Mouse (Mus musculus) cerebellum, adult 11-12 months (tissue): ENCODE measurements around the gene Adarb2.

Experiments used
- DNase-seq: peaks from one replicate; pipeline ENCODE4 v3.0.0; 2022

Adarb2 gene

DNA sequence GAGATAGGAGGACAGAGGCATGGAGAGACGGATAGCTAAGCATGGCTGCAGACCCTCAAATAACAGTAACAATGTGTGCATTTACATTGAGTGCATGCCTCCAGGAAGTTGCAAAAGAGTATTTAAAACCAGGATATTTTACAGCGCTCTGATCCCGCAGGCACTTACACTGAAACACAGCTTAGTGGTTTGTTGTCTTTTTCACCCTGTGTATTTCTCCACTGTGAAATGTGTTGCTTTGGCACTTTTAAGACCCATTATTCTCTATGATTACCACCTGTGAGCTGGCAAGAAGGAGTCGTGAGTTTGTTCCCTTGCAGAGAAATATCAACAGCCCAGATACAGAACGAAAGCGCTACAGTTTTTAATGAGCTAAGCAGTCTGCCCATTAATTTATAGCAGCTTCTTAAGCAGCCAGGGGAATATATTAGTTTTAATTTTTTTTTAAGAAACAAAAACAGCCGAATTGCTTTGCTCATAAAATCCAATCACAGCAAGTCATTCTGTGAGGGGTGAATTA is 167.3 kb downstream of the Adarb2 start:
- DNase-seq: no peak

DNA sequence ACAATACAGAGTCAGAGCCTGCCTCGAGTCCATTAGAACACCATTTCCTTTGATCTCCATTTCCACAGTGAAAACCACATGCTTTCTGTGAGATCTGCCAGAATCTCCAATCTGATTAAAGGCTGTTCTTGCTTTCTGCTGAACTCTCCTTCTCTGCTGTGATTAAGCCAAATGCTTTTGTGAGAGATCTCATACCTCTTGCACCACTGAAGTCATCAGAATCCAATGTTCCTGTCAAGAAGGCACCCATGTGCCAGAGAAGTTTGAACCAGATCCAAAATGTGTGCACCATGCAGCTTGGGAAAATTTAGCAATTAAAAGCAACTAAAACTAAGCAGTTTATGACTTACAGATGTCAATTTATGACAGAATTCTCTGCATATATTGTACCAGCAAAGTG is 185.9 kb downstream of the Adarb2 start:
- DNase-seq: no peak

- DNase-seq: no peak
Measured at GRCm38 (mm10) chr13:8400265-8401041, 197.8 kb downstream of the Adarb2 start.

DNA sequence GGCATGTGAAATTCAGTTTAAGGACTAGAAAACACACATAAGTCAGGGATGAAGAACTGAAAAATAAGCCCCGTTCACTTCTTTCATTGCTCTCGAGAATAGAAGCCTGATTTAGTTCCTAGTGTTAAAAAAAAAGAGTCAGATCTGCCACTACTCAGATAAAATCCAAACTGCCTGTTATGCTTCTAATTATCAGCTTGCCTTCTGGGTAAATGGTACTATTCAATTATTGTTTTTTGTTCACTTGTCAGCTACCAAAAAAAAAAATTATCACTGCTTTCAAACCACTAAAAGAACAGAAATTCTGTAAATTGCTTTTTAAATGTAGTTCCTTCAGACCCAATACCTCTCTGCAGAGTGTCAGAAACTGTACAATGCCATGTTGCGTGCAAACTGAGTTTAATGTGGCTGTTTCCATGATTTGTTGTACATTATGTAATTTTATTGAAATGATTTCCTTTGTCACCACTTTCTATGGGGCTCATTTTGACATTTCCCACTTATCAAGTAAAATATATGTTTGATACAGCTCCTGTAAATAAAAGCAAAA is 199.7 kb downstream of the Adarb2 start:
- DNase-seq: no peak

GRCm38 (mm10) chr13:8406020-8406419 is 203.4 kb downstream of the Adarb2 start:
- no peak for DNase-seq

DNA sequence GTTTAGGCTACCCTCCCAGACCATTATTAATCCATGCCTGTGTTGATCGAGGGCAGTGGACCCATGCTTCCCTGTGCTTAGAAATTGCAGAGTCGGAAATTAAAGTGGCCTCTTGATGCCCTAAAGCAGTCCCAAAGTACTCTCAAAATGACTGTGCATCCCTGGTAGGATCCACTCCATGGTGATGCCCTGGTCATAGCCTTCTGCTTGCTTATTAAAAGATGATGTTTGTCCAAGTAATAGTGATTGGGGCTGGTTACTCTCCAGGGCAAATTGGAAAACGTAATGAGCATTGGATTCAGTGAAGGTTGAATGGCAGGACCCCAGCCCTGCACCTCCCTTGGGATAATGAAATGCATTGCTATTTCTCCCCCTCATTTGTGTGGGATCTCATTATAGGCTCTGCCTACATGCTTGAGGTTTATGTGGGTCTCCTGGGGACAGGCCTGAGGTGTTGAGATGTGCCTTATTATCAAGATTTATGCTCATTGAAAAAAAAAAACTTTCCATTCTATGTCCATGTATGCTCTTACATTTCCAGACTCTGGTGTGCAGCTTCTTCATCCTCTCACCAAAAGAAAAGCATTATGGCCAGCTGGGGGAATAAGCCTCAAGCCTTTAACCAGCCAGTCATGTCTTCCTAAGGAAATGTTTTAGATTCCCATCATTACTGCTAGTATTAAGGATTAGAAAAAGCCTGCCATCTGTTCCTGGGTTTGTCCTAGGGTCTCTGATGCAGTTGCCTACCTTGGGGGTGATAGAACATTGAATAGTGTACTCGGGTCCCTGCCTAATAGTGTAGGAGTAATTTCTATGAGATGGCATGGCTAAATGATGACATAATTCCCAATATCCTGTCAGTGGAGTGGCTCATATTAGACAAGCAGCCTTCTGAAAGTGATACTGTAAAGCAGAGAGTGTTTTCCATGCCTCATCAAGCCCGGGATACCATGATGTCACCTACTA is 208.0 kb downstream of the Adarb2 start:
- no peak for DNase-seq

GRCm38 (mm10) chr13:8424019-8424719 is 221.5 kb downstream of the Adarb2 start:
- no peak for DNase-seq

GRCm38 (mm10) chr13:8439188-8439835 is 236.6 kb downstream of the Adarb2 start:
- no peak for DNase-seq

DNA sequence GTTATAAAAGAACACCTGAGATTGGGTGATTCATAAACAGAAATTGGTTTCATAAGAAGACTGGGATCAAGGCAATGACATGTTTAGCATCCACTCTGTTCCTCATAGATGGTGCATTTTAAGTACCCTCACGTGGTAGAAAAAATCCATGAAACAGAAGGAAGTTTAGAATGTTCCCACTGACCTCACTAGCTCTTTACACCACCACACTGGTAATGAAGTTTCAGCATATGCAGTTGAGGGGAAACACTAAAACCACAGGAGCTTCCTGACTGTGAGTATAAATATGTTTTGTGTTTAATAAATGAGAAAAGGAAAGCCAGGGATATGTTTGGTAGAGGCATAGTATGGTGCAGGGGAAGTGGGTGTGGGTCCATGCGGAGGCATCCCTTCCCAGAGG is 242.7 kb downstream of the Adarb2 start:
- DNase-seq: no peak

GRCm38 (mm10) chr13:8448192-8448879 is 245.7 kb downstream of the Adarb2 start:
- DNase-seq: no peak

DNA sequence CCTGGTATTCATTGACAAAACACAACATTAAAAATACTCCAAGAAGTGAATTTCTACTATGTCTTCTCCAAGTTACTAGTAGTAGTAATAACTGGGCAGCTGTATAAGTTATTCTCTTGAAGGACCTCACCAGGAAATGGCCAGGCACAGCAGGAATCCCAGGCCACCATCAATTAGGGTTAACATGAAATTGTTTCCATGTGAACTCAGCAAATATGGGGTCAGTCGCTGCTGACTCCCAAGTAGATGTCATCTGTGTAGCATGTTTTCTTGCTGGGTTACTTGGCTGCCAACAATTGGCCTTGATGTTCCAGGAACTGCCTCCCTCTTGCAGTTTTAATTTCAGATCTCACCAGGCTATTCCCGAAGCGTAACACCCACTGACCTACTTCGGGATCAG is 248.9 kb downstream of the Adarb2 start:
- DNase-seq: no peak

GRCm38 (mm10) chr13:8456886-8457285 is 254.2 kb downstream of the Adarb2 start:
- DNase-seq: no peak

DNA sequence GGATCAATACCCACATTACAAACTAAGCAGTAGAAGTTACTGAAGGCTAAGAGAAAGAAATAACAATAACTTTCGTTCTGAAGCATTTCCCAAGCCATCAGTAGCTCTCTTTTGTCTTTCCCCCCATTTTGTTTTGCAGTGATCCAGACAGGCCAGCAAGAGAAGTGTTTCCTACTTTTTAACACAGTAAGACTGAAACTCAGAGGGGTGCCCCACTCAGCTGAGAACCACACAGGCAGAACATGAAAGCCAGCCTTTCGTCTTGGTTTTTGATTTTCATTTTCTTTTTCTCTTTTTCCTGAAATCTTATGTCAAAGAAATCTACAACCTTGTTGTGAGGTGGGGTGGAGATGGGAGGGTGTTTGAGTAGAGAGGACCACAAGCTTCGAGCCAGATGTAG is 255.2 kb downstream of the Adarb2 start:
- no peak for DNase-seq

GRCm38 (mm10) chr13:8467591-8468366 is 265.1 kb downstream of the Adarb2 start:
- no peak for DNase-seq

DNA sequence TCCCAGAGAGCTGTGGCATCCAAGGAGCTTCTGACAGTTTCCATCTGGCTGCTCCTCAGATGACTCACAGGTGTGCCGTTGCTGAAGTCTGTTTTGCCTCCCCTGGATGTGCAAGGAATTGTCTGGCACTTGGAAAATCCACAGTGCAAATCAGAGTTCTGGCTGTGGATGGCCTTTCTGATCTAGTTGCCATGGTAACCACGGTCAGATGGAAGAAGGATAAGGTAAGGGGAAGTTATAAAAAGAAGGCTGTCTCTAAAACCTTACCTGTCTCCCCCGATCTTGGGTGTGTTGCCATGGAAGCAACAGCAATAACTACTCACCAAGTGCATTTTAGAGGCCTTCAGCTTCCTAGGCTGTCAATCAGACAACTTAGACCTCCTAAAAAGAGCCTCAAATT is 273.6 kb downstream of the Adarb2 start:
- no peak for DNase-seq

GRCm38 (mm10) chr13:8478731-8479130 is 276.1 kb downstream of the Adarb2 start:
- DNase-seq: no peak

- no peak for DNase-seq
Measured at GRCm38 (mm10) chr13:8479970-8480369, 277.3 kb downstream of the Adarb2 start.

- no peak for DNase-seq
Measured at GRCm38 (mm10) chr13:8481347-8481746, 278.7 kb downstream of the Adarb2 start.

GRCm38 (mm10) chr13:8484592-8485272 is 282.1 kb downstream of the Adarb2 start:
- DNase-seq: peak; percentile 12
